Mouse (Mus musculus) hindbrain, postnatal 0 days (tissue): ENCODE results near the gene Panx2. TPM values are rescaled to one million over a fixed set of nuclear protein-coding genes. Genes with fewer than 3 reads are reported as not detected.

ENCODE experiments used
- ATAC-seq: fragments of 200-750 bp; cut with Nextera tagmentation; 2 replicates; pipeline ENCODE4 v1.8.0; 2017; ENCODE audit warnings: mild to moderate bottlenecking, moderate TSS enrichment, moderate library complexity
- DNase-seq: peaks from one replicate; pipeline ENCODE4 v3.0.0-alpha.2; 2015; ENCODE audit warnings: low spot score
- H3K27ac ChIP-seq: fragments of 300-500 bp; sonication (generic); 2 replicates; pipeline ENCODE4 v1.5.1; 2014; ENCODE audit warnings: mild to moderate bottlenecking
- H3K27me3 ChIP-seq: fragments of 300-500 bp; sonication (generic); 2 replicates; pipeline ENCODE4 v1.6.1; 2014; ENCODE audit warnings: low read length, mixed read lengths; ENCODE audit not compliant: insufficient read depth
- H3K36me3 ChIP-seq: fragments of 300-500 bp; sonication (generic); 2 replicates; pipeline ENCODE4 v1.6.1; 2014; ENCODE audit warnings: low read length, mixed read lengths; ENCODE audit not compliant: insufficient read depth
- H3K4me1 ChIP-seq: fragments of 300-500 bp; sonication (generic); 2 replicates; pipeline ENCODE4 v1.6.1; 2014; ENCODE audit warnings: antibody characterized with exemption, low read length, mixed read lengths; ENCODE audit not compliant: insufficient read depth
- H3K4me2 ChIP-seq: fragments of 300-500 bp; sonication (generic); 2 replicates; pipeline ENCODE4 v1.6.1; 2014; ENCODE audit warnings: low read depth, mild to moderate bottlenecking, low read length, moderate library complexity, mixed read lengths
- H3K4me3 ChIP-seq: fragments of 300-500 bp; sonication (generic); 2 replicates; pipeline ENCODE4 v1.5.1; 2014; ENCODE audit warnings: low read length
- H3K9ac ChIP-seq: fragments of 300-500 bp; sonication (generic); replicated peaks from 2 replicates; pipeline ENCODE4 v1.6.1; 2014; ENCODE audit warnings: mild to moderate bottlenecking, low read length, moderate library complexity, mixed read lengths
- H3K9me3 ChIP-seq: fragments of 300-500 bp; sonication (generic); 2 replicates; pipeline ENCODE4 v1.6.1; 2016; ENCODE audit warnings: low read length, mixed read lengths
- CTCF ChIP-seq: IDR thresholded peaks from 2 replicates; pipeline ENCODE4 v1.5.1; 2016; ENCODE audit warnings: antibody characterized with exemption, control low read depth, low read depth
- WGBS: fragments of 180-500 bp; shearing (Covaris S2); extraction: QIAGEN DNeasy Blood & Tissue Kit; methylation state at CpG from one replicate; pipeline ENCODE4 v1.1.7; 2014; 5-methylcytosine and 5-hydroxymethylcytosine counted together
- polyA plus RNA-seq: library from polyadenylated mRNA; unstranded; fragments of >200 nt; fragmentation: Nextera tagmentation; extraction: Ambion mirVana; gene quantifications from 2 replicates; pipeline ENCODE4 v1.2.1, GENCODE M21; 2015
- total RNA-seq: library from RNA; depleted of rRNA; stranded (reverse); fragments of >200 nt; gene quantifications from 2 replicates; pipeline ENCODE4 v1.2.3, GENCODE M21; 2014; rRNA removed

Panx2 gene
- total and polyA plus RNA-seq, 2 experiments from 2014 or later: 8.3 to 17.9 TPM

DNA sequence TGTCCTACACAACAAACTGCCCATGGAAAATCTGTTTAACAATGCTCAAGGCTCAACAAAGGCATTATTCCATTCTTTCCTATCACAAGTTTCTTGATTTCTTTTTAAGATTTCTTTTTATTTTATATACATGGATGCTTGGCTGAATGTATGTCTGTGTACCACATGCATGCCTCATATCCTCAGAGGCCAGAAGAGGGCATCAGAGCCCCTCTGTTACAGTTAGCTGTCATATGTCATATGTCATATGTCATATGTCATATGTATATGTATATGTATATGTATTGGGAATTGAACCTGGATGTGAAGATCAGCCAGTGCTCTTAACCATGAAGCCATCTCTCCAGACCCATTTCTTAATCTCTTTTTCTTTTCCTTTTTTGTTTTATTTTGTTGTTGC lies 58.5 kb downstream of the Panx2 start:
- Histone ChIP-seq H3K9me3 (no peaks in the 10 kb centered on the region), H3K36me3 (peaks cover 16% of the 10 kb centered on the region), H3K4me2 (no peak overlapping the region), H3K27me3 (no peaks in the 10 kb centered on the region), H3K4me1 (peaks cover 17% of the 10 kb centered on the region), H3K9ac (no peak overlapping the region), H3K27ac (no peak overlapping the region), H3K4me3 (no peak overlapping the region)
- ATAC-seq: no peak
- peak; percentile 56 for TF ChIP-seq CTCF
- no peak for DNase-seq

DNA sequence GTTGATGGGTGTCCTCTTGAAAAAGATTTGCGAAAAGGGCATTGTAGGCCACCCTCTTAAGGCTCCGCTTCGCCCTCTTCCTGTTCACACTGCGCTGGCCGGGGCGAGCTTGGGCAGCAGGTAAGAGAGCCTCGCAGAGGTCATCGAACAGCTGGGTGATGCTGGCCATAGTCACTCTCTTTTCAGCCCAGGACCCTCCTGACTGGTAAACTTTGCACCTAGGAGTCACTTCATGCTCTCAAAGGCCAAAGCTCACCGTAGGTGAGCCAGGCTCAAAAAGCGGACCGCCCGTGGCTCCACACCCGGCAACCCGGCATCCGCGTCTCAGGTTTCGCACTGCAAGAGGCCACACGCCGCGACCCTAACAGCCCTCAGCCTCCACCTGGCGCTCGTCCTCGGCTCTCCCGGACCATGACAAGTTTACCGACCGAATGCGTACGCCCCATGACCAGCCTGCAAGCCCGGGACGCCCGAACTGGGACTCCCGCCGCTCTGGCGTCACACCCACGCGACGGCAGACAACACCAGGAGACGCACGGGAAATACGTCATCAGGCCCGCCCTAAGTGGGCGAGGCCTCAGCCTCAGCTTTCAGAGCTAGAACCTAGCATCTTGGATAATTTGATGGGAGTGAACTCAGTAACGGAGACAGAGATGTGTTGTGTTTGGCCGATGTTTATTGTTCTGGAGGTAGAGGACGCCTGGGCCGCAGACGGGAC lies 63.3 kb downstream of the Panx2 start, which contains the start of gene Tubgcp6:
Gene Tubgcp6, minus strand, starts transcription at position 464 of the 718 bp plus-strand sequence.
- Histone ChIP-seq H3K27ac (peak within 1 kb of the TSS; percentile 93), H3K36me3 (no peaks in the 10 kb centered on the region), H3K4me1 (peaks cover 26% of the 10 kb centered on the region), H3K27me3 (no peaks in the 10 kb centered on the region), H3K4me3 (peak within 1 kb of the TSS; percentile 69), H3K9ac (peak within 1 kb of the TSS; percentile 83), H3K4me2 (peak within 1 kb of the TSS; percentile 85), H3K9me3 (no peaks in the 10 kb centered on the region)
- peak; percentile 87 for ATAC-seq
- under 1% methylated on average over 47 of the region's 47 CpGs for WGBS
- peak; percentile 99 for DNase-seq
- no peak for TF ChIP-seq CTCF

Other genes with a start within 250 kb of the Panx2 start
- 12.7 and 17.4 TPM in 2 replicates for gene Alg12, start 240.4 kb upstream of the Panx2 start, total RNA-seq
- gene Alg12, start 240.4 kb upstream of the Panx2 start, polyA plus RNA-seq: 6.3 and 7.2 TPM in 2 replicates
- 15.9 and 18.9 TPM in 2 replicates for gene Creld2, start 240.1 kb upstream of the Panx2 start, total RNA-seq
- 38.9 and 40.1 TPM in 2 replicates for gene Creld2, start 240.1 kb upstream of the Panx2 start, polyA plus RNA-seq
- 98.0 and 104 TPM in 2 replicates for gene Pim3, start 197.5 kb upstream of the Panx2 start, total RNA-seq
- gene Pim3, start 197.5 kb upstream of the Panx2 start, polyA plus RNA-seq: 69.8 TPM in 2 replicates
- gene Ttll8, start 105.3 kb upstream of the Panx2 start, total RNA-seq: 0.11 and 0.16 TPM in 2 replicates
- gene Ttll8, start 105.3 kb upstream of the Panx2 start, polyA plus RNA-seq: 0.14 and 0.45 TPM in 2 replicates
- 106 and 111 TPM in 2 replicates for gene Mlc1, start 80.7 kb upstream of the Panx2 start, total RNA-seq
- 72.5 and 88.3 TPM in 2 replicates for gene Mlc1, start 80.7 kb upstream of the Panx2 start, polyA plus RNA-seq
- gene Mov10l1, start 76.8 kb upstream of the Panx2 start, total RNA-seq: not detected in 2 replicates
- not detected in 2 replicates for gene Mov10l1, start 76.8 kb upstream of the Panx2 start, polyA plus RNA-seq
- gene Trabd, start 15.4 kb downstream of the Panx2 start, total RNA-seq: 39.1 and 47.8 TPM in 2 replicates
- 26.1 and 26.2 TPM in 2 replicates for gene Trabd, start 15.4 kb downstream of the Panx2 start, polyA plus RNA-seq
- gene Selenoo, start 29.4 kb downstream of the Panx2 start, total RNA-seq: 50.1 and 54.7 TPM in 2 replicates
- 20.4 and 21.9 TPM in 2 replicates for gene Selenoo, start 29.4 kb downstream of the Panx2 start, polyA plus RNA-seq
- gene Tubgcp6, start 63.4 kb downstream of the Panx2 start, total RNA-seq: 50.0 and 54.7 TPM in 2 replicates
- 10.6 and 11.5 TPM in 2 replicates for gene Tubgcp6, start 63.4 kb downstream of the Panx2 start, polyA plus RNA-seq
- 23.5 and 27.1 TPM in 2 replicates for gene Hdac10, start 69.0 kb downstream of the Panx2 start, total RNA-seq
- gene Hdac10, start 69.0 kb downstream of the Panx2 start, polyA plus RNA-seq: 19.0 and 19.8 TPM in 2 replicates
- gene Mapk12, start 81.0 kb downstream of the Panx2 start, total RNA-seq: 3.3 and 4.8 TPM in 2 replicates
- gene Mapk12, start 81.0 kb downstream of the Panx2 start, polyA plus RNA-seq: 2.6 and 5.1 TPM in 2 replicates
- 19.7 and 30.6 TPM in 2 replicates for gene Mapk11, start 89.9 kb downstream of the Panx2 start, total RNA-seq
- gene Mapk11, start 89.9 kb downstream of the Panx2 start, polyA plus RNA-seq: 15.8 and 17.8 TPM in 2 replicates
- 239 and 274 TPM in 2 replicates for gene Plxnb2, start 121.1 kb downstream of the Panx2 start, total RNA-seq
- 64.1 and 64.7 TPM in 2 replicates for gene Plxnb2, start 121.1 kb downstream of the Panx2 start, polyA plus RNA-seq
- gene Dennd6b, start 136.8 kb downstream of the Panx2 start, total RNA-seq: 73.9 and 79.9 TPM in 2 replicates
- 60.1 and 62.2 TPM in 2 replicates for gene Dennd6b, start 136.8 kb downstream of the Panx2 start, polyA plus RNA-seq
- 257 and 290 TPM in 2 replicates for gene Ppp6r2, start 151.8 kb downstream of the Panx2 start, total RNA-seq
- gene Ppp6r2, start 151.8 kb downstream of the Panx2 start, polyA plus RNA-seq: 71.2 and 72.7 TPM in 2 replicates